Mouse (Mus musculus) cortical plate, adult 2 months (tissue): ENCODE measurements around the gene Igdcc4. TPM values are rescaled to one million over a fixed set of nuclear protein-coding genes. Genes with fewer than 3 reads are reported as not detected.

Source experiments
- H3K27ac ChIP-seq: fragments of 200-500 bp; 2 replicates; pipeline ENCODE4 v1.5.1; 2012; ENCODE audit warnings: low read length, control low read depth, inconsistent platforms; ENCODE audit not compliant: insufficient read depth
- H3K4me1 ChIP-seq: fragments of 200-500 bp; 2 replicates; pipeline ENCODE4 v1.6.1; 2011; ENCODE audit warnings: low read length; ENCODE audit not compliant: control insufficient read depth, insufficient read depth
- H3K4me3 ChIP-seq: fragments of 200-500 bp; 2 replicates; pipeline ENCODE4 v1.5.1; 2011; ENCODE audit warnings: mild to moderate bottlenecking, low read length, control low read depth; ENCODE audit not compliant: insufficient read depth
- CTCF ChIP-seq: fragments of 200-500 bp; IDR thresholded peaks from 2 replicates; pipeline ENCODE4 v1.5.1; 2011; ENCODE audit warnings: mild to moderate bottlenecking, control low read depth, low read length; ENCODE audit not compliant: insufficient read depth; ENCODE audit errors: extremely low read depth
- POLR2A ChIP-seq: fragments of 200-500 bp; IDR thresholded peaks from 2 replicates; pipeline ENCODE4 v1.6.1; 2011; ENCODE audit warnings: mild to moderate bottlenecking, low read length, control low read depth; ENCODE audit not compliant: insufficient read depth; ENCODE audit errors: extremely low read depth
- polyA plus RNA-seq: library from polyadenylated mRNA; depleted of rRNA; stranded (reverse); fragments of >200 nt; gene quantifications from 2 replicates; pipeline ENCODE4 v1.2.3, GENCODE M21; 2012

Gene Igdcc4
- polyA plus RNA-seq, 1 experiment, result 27.2 TPM

GRCm38 (mm10) chr9:65085270-65085669 is 16.0 kb upstream of the Igdcc4 start:
- no peaks in the 10 kb centered on the region for H3K4me1 ChIP-seq

GRCm38 (mm10) chr9:65086801-65087200 is 14.5 kb upstream of the Igdcc4 start:
- Histone ChIP-seq H3K4me1 (no peaks in the 10 kb centered on the region), H3K27ac (no peak overlapping the region), H3K4me3 (no peak overlapping the region)
- no peak for TF ChIP-seq CTCF
- no peak for TF ChIP-seq POLR2A

More at GRCm38 (mm10) chr9:65085270-65085669, 16.0 kb upstream of the Igdcc4 start:
- TF ChIP-seq POLR2A (no peak), CTCF (no peak)
- Histone ChIP-seq H3K27ac (no peak overlapping the region), H3K4me3 (no peak overlapping the region)

GRCm38 (mm10) chr9:65087490-65087889 is 13.8 kb upstream of the Igdcc4 start:
- no peak overlapping the region for H3K27ac ChIP-seq
- no peaks in the 10 kb centered on the region for H3K4me1 ChIP-seq
- no peak overlapping the region for H3K4me3 ChIP-seq
- no peak for TF ChIP-seq CTCF
- no peak for TF ChIP-seq POLR2A

GRCm38 (mm10) chr9:65094237-65094636 is 7.0 kb upstream of the Igdcc4 start:
- Histone ChIP-seq H3K4me3 (no peak overlapping the region), H3K27ac (no peak overlapping the region), H3K4me1 (no peaks in the 10 kb centered on the region)
- TF ChIP-seq CTCF (no peak), POLR2A (no peak)

- Histone ChIP-seq H3K4me3 (peak overlapping the region; percentile 78), H3K27ac (peak overlapping the region; percentile 75; the same call in 1 of the 2 replicates), H3K4me1 (no peaks in the 10 kb centered on the region)
- TF ChIP-seq CTCF, result no peak
Measured at GRCm38 (mm10) chr9:65101686-65102376, 545 bp downstream of the Igdcc4 start.

GRCm38 (mm10) chr9:65102377-65103172 is 1.3 kb downstream of the Igdcc4 start:
- Histone ChIP-seq H3K4me1 (no peaks in the 10 kb centered on the region), H3K4me3 (peak overlapping the region; percentile 78), H3K27ac (no peak overlapping the region)
- TF ChIP-seq POLR2A, result no peak
- TF ChIP-seq CTCF, result no peak

- TF ChIP-seq POLR2A, result 0 out of 2 replicates have a peak, but pooled peaks have one; percentile 16
- TF ChIP-seq CTCF, result no peak
- no peaks in the 10 kb centered on the region for H3K4me1 ChIP-seq
Measured at GRCm38 (mm10) chr9:65103173-65103752, 2.0 kb downstream of the Igdcc4 start.

GRCm38 (mm10) chr9:65106821-65107220 is 5.5 kb downstream of the Igdcc4 start:
- no peak for TF ChIP-seq CTCF
- TF ChIP-seq POLR2A, result no peak
- no peaks in the 10 kb centered on the region for H3K4me1 ChIP-seq
- no peak overlapping the region for H3K4me3 ChIP-seq
- no peak overlapping the region for H3K27ac ChIP-seq

More at GRCm38 (mm10) chr9:65103173-65103752, 2.0 kb downstream of the Igdcc4 start:
- H3K27ac ChIP-seq, result no peak overlapping the region
- H3K4me3 ChIP-seq, result peak overlapping the region; percentile 78

GRCm38 (mm10) chr9:65107893-65108292 is 6.6 kb downstream of the Igdcc4 start:
- no peak overlapping the region for H3K27ac ChIP-seq
- TF ChIP-seq POLR2A, result no peak
- no peak for TF ChIP-seq CTCF
- H3K4me3 ChIP-seq, result no peak overlapping the region
- H3K4me1 ChIP-seq, result no peaks in the 10 kb centered on the region
